Mouse (Mus musculus): ENCODE data around the gene 9430015G10Rik. TPM values are rescaled to one million over a fixed set of nuclear protein-coding genes. Genes with fewer than 3 reads are reported as not detected.
A peak's percentile ranks its signal among the peaks of the same experiment; 100 is the strongest.

9430015G10Rik gene
- polyA plus RNA-seq (2016; fragmentation: Nextera tagmentation; extraction: Ambion mirVana), result 62.3 and 72.7 TPM in 2 replicates

DNA sequence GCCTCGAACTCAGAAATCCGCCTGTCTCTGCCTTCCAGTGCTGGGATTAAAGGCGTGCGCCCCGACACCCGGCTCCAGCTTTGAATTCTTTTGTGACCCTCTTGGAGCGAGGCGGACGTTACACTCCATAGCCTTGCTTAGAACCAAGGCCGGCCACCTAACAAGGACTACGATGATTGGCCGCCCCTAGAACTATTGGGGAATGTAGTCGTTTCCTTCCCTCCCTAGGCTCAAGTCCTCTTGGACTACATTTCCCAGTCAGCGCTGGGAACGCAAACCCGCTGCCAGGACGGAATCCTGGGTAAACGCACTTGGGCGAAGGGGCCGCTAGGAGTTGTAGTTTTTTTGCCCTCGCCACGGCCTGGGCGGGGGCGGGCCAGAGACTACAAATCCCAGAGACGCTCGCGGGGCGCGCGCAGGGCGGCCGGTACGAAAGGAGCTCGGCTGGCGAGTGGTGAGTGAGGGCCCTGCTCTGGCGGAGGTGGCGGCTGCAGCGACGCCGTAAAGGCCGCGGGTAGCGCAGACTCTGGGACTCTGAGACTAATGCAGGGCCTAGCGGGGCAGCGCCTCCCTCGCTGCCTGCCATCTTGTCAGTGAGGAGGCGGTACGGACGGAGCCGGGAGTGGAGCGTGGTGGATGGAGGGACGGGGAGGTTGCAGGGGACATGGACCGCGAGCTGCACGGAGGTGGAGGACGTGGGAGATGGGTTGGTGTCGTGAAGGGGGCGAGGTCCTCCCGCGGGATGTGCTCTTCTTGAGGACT is at the start of gene 9430015G10Rik:
TSS of gene 9430015G10Rik (plus strand) at position 413 of the 762 bp plus-strand sequence.
- H3K27me3 ChIP-seq (ENCODE audit: insufficient read depth, poor library complexity, severe bottlenecking), result no peaks in the 10 kb centered on the region
- peaks cover 19% of the 10 kb centered on the region for H3K36me3 ChIP-seq
- peak; percentile 99 for DNase-seq (ENCODE audit: low spot score)
- no peaks in the 10 kb centered on the region for H3K9me3 ChIP-seq
- peak within 1 kb of the TSS; percentile 96 for H3K27ac ChIP-seq
- H3K4me1 ChIP-seq (replicated peaks), result peaks cover 15% of the 10 kb centered on the region
- under 1% methylated on average over 60 of the region's 60 CpGs for WGBS
- peak within 1 kb of the TSS; percentile 88 for H3K4me3 ChIP-seq

DNA sequence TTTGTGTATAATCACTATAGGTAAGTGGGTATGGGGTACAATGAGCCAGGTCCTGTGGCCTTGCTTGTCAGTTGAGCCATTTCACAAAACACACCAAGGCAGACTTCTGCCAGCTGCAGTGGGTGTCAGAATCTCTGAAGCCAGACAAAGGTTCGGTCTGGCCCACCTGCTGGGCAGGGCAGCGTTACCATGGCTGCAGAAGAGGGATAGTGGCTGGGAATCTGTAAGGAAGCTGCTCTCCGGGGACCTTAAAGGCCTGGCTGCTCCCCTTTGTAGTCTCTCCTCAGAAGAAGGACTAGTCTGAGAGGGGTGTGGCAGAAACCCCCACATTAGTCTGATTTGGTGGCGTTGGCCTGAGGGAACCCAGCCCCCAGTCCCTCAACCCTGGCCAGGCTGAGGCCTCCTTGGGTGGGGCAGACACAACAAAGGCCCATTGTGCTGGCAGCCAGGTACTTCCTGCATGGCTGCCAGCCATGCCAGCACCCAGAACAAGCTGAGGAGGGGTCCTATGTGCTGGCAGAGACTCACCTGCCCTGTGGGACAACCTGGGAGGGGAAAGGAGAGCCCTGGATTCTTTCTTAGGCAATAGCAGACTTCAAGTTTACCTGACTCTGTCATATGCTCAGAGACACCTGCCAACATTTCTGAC is 45.8 kb upstream of the 9430015G10Rik start:
- H3K36me3 ChIP-seq, result no peaks in the 10 kb centered on the region
- H3K27me3 ChIP-seq (ENCODE audit: insufficient read depth, poor library complexity, severe bottlenecking), result no peaks in the 10 kb centered on the region
- H3K4me1 ChIP-seq (replicated peaks), result peaks cover 15% of the 10 kb centered on the region
- 6% methylated on average over 4 of the region's 4 CpGs for WGBS
- peak; percentile 38 for DNase-seq (ENCODE audit: low spot score)
- H3K27ac ChIP-seq, result peak overlapping the region; percentile 78
- H3K4me3 ChIP-seq, result no peak overlapping the region
- H3K9me3 ChIP-seq, result no peaks in the 10 kb centered on the region

DNA sequence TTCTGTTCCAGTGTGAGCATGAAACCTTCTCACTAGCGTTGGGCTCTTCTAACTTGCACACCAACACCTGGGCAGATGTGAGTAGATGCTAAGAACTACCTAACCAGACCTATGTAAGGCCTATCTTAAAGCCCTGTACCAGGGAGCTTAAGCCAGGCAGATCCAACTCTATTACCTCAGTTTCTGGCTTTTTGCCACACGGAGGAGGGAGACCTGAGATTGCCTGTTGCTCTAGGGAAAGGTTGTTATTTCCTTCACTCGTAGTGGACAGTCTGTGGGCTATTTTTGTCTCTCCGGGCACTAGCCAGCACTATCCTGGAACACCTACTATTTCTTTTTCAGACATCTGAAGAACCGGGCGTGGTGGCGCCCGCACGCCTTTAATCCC is 45.3 kb upstream of the 9430015G10Rik start:
- no peaks in the 10 kb centered on the region for H3K9me3 ChIP-seq
- H3K27ac ChIP-seq, result peak overlapping the region; percentile 78
- no peaks in the 10 kb centered on the region for H3K36me3 ChIP-seq
- H3K4me1 ChIP-seq (replicated peaks), result peaks cover 18% of the 10 kb centered on the region
- no peak overlapping the region for H3K4me3 ChIP-seq
- 86% methylated on average over 9 of the region's 9 CpGs for WGBS
- DNase-seq (ENCODE audit: low spot score), result no peak
- no peaks in the 10 kb centered on the region for H3K27me3 ChIP-seq (ENCODE audit: insufficient read depth, poor library complexity, severe bottlenecking)

DNA sequence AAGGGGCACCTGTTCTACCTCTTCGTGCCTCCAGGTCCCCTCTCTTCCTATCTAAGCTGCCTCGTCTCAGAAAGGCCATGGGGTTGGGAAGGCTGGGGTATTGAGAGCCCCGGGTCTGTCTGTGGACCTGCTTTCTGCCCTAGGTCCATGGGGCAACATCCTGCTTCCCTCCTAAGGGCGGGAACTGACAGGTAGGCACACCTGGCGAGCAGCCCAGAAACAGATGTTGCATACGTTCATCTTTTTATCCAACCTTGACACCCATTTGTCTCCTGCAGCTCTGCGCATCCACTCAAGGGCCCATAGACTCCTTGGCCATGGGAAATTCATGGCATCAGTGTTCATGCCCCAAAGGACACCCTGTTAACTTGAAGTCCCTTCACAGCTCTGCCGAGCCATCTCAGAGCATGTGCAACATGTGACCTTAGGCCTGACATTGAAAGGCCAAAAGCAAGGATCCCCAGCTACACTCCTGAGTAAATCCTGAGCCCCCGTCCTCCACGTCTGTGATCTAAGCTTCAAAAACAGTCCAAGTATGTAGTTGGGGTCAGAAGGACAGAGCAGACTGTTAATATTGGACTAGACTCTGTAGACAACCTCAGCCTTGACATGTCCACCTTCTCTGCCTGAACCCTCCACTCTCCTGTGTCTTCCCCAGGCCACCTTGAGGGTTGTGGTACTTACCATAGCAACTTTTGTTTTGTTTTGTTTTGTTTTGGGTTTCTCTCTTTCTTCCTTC is 44.5 kb upstream of the 9430015G10Rik start:
- DNase-seq (ENCODE audit: low spot score), result no peak
- Histone ChIP-seq H3K4me1 (replicated peaks) (peaks cover 22% of the 10 kb centered on the region), H3K27ac (no peak overlapping the region), H3K9me3 (no peaks in the 10 kb centered on the region), H3K36me3 (no peaks in the 10 kb centered on the region), H3K27me3 (ENCODE audit: insufficient read depth, poor library complexity, severe bottlenecking) (no peaks in the 10 kb centered on the region), H3K4me3 (no peak overlapping the region)
- WGBS, result 86% methylated on average over 10 of the region's 10 CpGs

DNA sequence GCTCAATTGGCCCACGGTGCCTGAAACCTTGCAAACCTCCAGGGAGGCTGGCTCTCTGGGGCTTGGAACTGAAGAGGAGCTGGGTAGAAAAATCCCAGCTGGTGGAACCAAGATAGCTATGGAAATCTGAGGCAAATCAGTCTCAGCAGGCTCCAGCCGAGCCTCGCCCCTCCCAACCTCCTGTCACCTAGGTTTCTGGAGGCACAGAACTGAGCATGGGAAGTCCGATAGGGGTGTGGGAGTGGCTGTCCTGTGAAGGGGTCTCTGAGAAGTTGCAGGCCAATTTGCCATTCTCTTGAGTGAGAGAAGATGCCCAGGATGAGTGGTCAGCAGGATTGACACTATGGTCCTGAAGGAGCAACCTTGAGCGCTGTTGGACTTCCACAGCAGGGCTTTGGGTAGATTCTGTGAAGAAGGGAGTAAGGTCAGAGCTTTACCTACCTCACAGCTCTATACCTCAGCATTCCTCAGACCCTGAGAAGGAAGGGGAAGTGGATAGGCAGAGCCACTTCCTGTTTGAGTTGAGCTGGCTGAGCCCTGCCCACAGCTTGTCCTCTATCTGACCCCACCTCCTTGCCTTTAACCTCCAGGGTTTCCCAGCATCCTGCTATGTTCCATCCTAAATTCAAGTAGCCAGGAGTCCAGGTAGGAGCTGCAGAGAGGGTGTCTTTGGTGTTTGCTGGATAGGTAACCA is 42.4 kb upstream of the 9430015G10Rik start:
- no peaks in the 10 kb centered on the region for H3K27me3 ChIP-seq (ENCODE audit: insufficient read depth, poor library complexity, severe bottlenecking)
- H3K36me3 ChIP-seq, result no peaks in the 10 kb centered on the region
- no peak overlapping the region for H3K27ac ChIP-seq
- H3K4me3 ChIP-seq, result no peak overlapping the region
- H3K9me3 ChIP-seq, result no peaks in the 10 kb centered on the region
- 70% methylated on average over 5 of the region's 5 CpGs for WGBS
- DNase-seq (ENCODE audit: low spot score), result no peak
- peaks cover 28% of the 10 kb centered on the region for H3K4me1 ChIP-seq (replicated peaks)

DNA sequence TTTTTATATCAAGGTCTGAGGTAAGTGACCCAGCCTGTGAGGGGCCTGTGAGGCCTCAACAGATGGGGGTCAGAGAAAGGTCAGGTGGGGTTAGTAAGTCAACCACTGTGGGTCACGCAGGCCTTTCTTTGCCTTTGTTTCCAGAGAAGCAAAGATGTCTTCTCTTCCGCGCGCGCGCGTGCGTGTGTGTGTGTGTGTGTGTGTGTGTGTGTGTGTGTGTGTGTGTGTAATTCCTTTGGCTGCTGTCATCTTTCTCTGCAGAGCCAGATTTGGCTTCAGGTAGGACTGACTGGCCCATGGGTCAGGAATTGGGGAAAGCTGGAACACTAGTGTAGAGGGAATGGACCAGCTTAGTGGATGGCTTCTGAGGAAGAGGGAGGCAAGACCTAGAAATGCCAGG is 40.1 kb upstream of the 9430015G10Rik start:
- Histone ChIP-seq H3K27me3 (ENCODE audit: insufficient read depth, poor library complexity, severe bottlenecking) (no peaks in the 10 kb centered on the region), H3K4me3 (no peak overlapping the region), H3K9me3 (no peaks in the 10 kb centered on the region), H3K4me1 (replicated peaks) (peaks cover 17% of the 10 kb centered on the region), H3K36me3 (no peaks in the 10 kb centered on the region), H3K27ac (peak overlapping the region; percentile 68; the same call in 1 of the 2 replicates)
- DNase-seq (ENCODE audit: low spot score), result peak; percentile 13
- 77% methylated on average over 8 of the region's 8 CpGs for WGBS

DNA sequence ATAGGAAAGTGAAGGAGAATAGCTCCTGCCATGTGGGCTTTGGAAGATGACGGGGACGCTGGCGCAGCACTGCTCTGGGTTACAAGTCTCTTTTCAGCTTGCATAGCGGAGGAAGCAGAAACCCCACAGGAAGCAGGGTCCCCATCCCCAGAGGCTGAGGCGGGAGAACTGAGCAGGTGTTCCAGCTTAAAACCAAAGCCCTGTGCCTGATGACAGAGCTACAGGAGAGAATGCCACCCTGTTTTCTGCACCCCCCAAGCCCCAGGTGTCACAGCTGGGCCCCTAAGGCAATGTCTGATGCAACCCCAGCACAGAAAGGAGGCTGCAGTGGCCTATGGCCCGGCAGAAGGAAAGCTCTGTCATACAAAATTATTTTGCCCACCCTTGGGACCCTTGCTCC is 39.5 kb upstream of the 9430015G10Rik start:
- Histone ChIP-seq H3K36me3 (no peaks in the 10 kb centered on the region), H3K4me3 (no peak overlapping the region), H3K27ac (peak overlapping the region; percentile 68), H3K27me3 (ENCODE audit: insufficient read depth, poor library complexity, severe bottlenecking) (no peaks in the 10 kb centered on the region), H3K9me3 (no peaks in the 10 kb centered on the region), H3K4me1 (replicated peaks) (peaks cover 17% of the 10 kb centered on the region)
- 52% methylated on average over 6 of the region's 6 CpGs for WGBS
- DNase-seq (ENCODE audit: low spot score), result no peak

DNA sequence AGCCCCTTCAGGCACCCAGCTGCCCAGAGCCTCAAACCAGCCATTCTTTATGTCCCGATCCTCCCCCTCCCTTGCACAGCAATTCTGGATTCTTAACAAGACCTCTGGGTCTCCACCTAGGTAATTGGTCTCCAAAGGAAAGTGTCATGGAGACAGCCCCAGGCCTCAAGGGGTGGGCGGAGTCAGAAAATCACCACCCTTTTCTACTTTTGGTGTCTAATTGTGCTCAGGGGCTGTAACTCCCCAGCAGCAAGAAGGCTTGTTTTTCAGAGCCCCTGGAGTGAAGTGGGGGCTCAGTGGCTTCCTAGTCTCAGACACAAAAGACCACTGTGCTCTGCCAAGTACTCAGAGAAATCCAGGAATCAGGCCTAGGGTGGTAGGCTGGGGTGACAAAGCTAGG is 39.1 kb upstream of the 9430015G10Rik start:
- peaks cover 4% of the 10 kb centered on the region for H3K27me3 ChIP-seq (ENCODE audit: insufficient read depth, poor library complexity, severe bottlenecking)
- WGBS, result 55% methylated on average over 2 of the region's 2 CpGs
- H3K4me1 ChIP-seq (replicated peaks), result peaks cover 17% of the 10 kb centered on the region
- H3K27ac ChIP-seq, result peak overlapping the region; percentile 68
- no peaks in the 10 kb centered on the region for H3K36me3 ChIP-seq
- DNase-seq (ENCODE audit: low spot score), result no peak
- H3K4me3 ChIP-seq, result no peak overlapping the region
- no peaks in the 10 kb centered on the region for H3K9me3 ChIP-seq

DNA sequence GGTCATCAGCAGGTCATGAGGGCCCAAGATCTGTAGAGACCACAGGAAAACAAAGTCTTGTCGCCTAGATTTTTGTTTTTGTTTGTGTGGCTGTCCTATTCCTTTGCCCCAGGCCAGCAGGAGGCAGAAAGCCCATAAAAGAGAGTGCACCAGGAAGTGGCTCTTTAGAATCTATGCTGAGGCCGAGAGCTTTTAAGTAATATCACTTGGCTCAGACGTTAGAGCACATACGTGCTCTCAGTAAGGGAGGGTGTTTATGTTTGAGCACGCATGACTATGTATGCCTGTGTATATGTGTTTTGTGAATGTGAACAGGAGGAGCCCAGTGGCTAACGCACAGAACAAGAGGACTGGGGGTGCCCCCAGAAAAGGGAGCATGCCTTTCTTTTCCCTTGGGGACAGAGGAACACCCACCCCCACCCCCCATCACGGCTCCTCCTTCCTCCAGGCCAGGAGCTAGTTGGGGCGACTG is 32.8 kb upstream of the 9430015G10Rik start:
- Histone ChIP-seq H3K36me3 (no peaks in the 10 kb centered on the region), H3K9me3 (no peaks in the 10 kb centered on the region), H3K4me3 (peak overlapping the region; percentile 56), H3K4me1 (replicated peaks) (peaks cover 22% of the 10 kb centered on the region), H3K27me3 (ENCODE audit: insufficient read depth, poor library complexity, severe bottlenecking) (peaks cover 43% of the 10 kb centered on the region), H3K27ac (0 out of 2 replicates have a peak overlapping the region, but pooled peaks have one; percentile 72)
- no peak for DNase-seq (ENCODE audit: low spot score)
- 8% methylated on average over 8 of the region's 8 CpGs for WGBS

DNA sequence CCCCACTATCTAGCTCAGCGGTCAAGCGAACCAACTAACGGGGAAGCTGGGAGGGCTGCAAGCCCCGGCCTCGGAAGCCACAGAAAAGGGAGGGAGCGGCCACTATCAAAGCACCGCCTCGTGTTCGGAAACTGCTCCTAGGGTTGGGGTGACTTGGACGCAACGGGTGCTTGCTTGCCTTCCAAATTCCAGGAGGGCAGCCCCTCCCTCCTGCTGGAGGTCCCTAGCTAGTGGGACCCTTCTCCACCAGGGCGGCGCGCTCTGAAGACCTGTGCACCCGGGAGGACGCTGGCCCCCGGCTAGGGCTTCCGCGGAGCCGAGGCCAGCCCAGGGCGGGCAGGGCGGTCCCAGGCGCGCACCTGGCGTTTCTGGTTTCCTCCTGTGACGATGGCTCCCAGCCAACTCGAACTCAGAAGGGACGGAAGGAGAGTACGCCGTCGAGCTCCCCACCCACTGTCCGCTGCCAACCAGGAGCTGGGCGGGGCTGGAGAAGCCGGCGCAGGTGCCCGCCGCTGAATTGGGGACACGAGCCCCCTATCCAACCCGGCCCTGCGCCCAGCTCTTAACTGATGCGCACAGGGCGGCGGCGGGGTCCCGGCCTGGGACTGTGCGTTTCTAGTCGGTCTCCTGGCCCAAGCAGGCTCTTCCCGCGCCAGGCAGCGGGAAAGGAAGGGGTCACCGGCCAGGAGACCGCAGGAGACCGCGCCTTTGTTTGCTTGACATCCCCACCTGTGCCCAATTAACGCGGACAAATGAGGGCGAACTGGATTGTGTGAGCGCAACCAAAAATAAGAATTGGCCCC is 32.1 kb upstream of the 9430015G10Rik start:
- H3K4me1 ChIP-seq (replicated peaks), result peaks cover 22% of the 10 kb centered on the region
- H3K4me3 ChIP-seq, result peak overlapping the region; percentile 56
- under 1% methylated on average over 58 of the region's 58 CpGs for WGBS
- peaks cover 43% of the 10 kb centered on the region for H3K27me3 ChIP-seq (ENCODE audit: insufficient read depth, poor library complexity, severe bottlenecking)
- DNase-seq (ENCODE audit: low spot score), result peak; percentile 54
- H3K27ac ChIP-seq, result peak overlapping the region; percentile 72
- H3K36me3 ChIP-seq, result no peaks in the 10 kb centered on the region
- H3K9me3 ChIP-seq, result no peaks in the 10 kb centered on the region

DNA sequence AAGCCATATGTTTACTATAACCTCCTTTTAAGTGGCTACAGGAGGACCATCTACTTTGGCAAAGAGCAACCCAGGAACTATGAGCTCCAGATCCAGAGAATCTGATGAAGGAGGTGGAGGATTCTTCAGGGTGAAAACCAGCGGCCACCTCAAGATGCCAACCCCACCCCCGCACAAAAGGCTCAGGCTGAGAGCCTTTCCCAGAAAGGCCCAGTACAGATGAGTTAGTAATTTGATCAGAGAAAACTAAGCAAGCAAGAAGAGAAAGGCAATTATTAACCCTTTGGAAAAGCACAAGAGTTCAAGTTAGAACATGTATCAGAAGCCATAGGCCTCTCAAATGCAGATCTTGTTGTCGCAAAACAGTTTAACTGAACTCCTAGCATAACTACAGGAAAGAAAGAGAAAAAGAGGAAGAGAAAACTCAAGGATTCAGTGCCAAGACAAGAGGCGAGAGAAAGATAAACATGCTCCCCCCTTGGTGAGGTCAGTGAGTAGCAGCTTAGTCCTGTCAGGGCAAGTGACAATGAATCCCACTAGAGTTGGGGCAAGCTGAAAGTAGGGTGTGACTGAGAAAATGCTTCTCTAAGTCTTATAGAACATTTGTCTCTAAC is 27.1 kb upstream of the 9430015G10Rik start:
- Histone ChIP-seq H3K27ac (no peak overlapping the region), H3K9me3 (no peaks in the 10 kb centered on the region), H3K4me3 (no peak overlapping the region), H3K27me3 (ENCODE audit: insufficient read depth, poor library complexity, severe bottlenecking) (peaks cover 18% of the 10 kb centered on the region), H3K36me3 (no peaks in the 10 kb centered on the region), H3K4me1 (replicated peaks) (peaks cover 6% of the 10 kb centered on the region)
- DNase-seq (ENCODE audit: low spot score), result no peak
- 57% methylated on average over 4 of the region's 4 CpGs for WGBS

All from hindbrain, embryonic 10.5 days (tissue).